Mouse (Mus musculus) layer of hippocampus, adult 18-20 months (tissue): ENCODE measurements at regions not wholly inside any gene's neighbourhood (a gene's known extent, or its start where the extent isn't known, plus 50 kb on each side); places are given as distances from the start of the nearest gene placed in this dataset.
A peak's percentile ranks its signal among the peaks of the same experiment; 100 is the strongest.

ENCODE experiments used
- DNase-seq, 2 experiments: peaks; one replicate each; pipeline ENCODE4 v3.0.0; 2022; ENCODE audit warnings: low spot score in 2 of 2

DNA sequence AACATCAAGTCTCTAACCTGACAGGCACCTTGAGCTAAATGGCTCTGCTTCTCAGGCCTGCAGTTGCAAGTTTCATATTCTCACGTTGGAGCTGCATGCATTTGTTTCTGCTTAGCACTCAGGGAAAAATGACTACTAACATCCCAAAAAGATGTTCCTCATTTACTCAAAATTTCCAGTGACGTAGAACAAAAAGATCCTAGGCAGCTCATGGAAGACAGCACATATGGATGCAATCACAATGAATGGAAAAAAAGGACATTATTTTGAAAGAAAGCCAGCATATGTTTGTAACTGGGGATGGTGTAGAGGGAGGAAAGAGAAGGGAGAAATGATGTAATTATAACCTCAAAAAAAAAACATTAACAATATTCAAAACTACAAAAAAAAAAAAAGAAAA, 751.2 kb upstream of the Fbxo33 start:
- DNase-seq: no peak

GRCm38 (mm10) chr12:59969948-59970347, 750.4 kb upstream of the Fbxo33 start:
- DNase-seq: no peak

DNA sequence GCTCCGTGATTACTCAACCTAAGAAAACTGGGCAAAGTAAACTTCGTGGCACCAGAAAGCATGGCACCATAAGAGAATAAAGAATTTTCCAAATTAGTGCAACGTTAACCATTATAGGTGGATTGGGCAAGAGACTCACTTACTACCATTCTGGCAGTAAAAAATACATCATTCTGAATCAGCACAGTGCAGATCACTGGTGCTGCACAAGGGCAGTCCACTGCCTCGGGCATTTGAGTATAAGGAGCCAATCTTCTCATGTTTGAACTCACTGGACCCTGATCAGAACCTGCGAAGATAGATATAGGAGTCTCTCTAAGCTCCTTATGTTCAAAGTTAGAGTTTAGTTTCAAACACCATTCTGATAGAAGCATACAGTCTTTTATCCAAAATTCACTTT, 747.7 kb upstream of the Fbxo33 start:
- no peak for DNase-seq

- DNase-seq: no peak
Observed at GRCm38 (mm10) chr12:59961139-59961538, 741.6 kb upstream of the Fbxo33 start.

GRCm38 (mm10) chr12:59932471-59932870, 712.9 kb upstream of the Fbxo33 start:
- peak; percentile 19 to 48 for DNase-seq

GRCm38 (mm10) chr12:59925071-59925470, 705.5 kb upstream of the Fbxo33 start:
- no peak for DNase-seq

GRCm38 (mm10) chr12:59898931-59899330, 679.4 kb upstream of the Fbxo33 start:
- no peak for DNase-seq

DNA sequence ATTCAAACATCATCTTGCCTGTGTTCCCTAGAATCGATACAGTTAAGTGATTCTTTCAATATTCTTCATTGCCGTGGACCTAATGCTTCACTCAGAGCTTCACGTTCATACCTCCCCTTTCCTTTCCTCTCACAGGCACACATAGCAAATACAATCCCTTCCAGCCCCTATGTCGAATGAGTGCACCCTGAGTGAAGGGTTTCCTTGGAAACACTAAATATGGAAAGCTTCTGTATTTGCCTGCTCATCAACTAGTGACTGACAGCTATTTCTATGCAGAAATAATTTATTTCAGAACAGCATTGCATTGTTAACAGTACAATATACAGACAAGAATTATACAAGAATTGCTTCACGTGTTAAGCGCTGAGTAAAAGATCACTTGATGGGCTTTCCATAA, 671.4 kb upstream of the Fbxo33 start:
- no peak for DNase-seq
